Mouse (Mus musculus) bone marrow macrophage, adult 2 months (primary cell): ENCODE data around the gene Gdf15.

Source experiments
- CTCF ChIP-seq: IDR thresholded peaks from 2 replicates; pipeline ENCODE4 v1.5.1; 2012; ENCODE audit warnings: low read depth, mild to moderate bottlenecking, low read length, moderate library complexity
- POLR2A ChIP-seq: IDR thresholded peaks from 2 replicates; pipeline ENCODE4 v1.6.1; 2012; ENCODE audit warnings: mild to moderate bottlenecking, low read depth, low read length, borderline replicate concordance

DNA sequence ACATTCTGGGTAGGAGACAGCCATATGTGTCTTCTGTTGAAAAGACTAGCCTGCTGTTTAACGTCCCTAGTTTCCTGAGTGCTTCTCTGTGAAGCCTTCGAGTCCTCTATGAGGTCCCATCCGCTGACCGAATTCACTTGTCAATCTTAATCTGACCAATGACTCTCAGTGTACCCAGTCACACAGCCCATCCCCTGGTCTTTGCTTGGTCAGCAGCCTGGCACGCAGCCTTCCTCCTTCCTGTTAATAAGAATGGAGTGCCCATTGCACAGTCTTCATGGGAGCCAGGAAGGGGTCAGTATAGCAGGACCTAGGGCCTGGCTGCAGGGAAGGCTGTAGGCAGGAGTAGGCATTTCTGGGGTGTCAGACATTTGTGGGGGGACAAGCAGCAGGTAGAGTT is 17.8 kb downstream of the Gdf15 start:
- no peak for TF ChIP-seq POLR2A
- TF ChIP-seq CTCF, result no peak
